Mouse (Mus musculus): ENCODE data around the gene Syna.

DNA sequence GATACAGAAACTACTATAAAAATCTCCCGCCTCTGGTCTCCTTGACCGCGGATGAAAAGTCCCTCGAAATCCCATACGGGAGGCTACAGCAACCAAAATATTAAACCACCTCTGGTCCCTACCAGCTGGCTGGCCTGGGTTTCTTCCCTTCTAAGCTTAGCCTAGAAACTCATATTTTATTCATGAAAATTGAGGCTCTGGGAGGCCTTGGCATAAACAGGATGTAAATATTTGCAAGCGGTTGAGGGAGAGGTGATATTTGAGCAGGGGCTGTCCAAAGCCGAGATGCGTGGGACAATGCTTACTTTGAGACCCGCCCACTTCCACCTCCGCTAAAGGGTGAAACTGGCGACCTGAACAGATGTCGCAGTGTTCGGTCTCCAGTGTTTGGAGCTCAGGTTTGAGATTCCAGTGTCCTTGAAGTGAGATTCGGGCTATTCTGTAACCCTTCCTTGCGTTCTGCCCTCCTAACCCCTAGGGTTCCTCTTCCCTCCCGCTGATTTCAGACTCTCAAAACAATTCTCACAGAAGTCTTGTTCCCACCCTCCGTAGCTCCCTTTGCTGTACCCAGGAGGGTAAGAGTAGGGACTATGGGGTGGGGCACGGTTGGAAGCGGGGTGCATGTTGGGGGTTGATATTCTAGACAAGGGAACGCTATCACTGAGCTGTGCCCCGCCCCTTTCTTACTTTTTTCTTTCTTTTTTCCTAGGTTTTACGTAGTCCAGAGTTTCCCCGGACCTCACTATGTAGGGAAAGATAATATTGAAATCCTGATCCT is 11.9 kb upstream of the Syna start:
- TF ChIP-seq POLR2A (IDR thresholded peaks at IDR 0.05; ENCODE audit: borderline replicate concordance, low read depth, low read length) (no peak), CTCF (IDR thresholded peaks at IDR 0.05; ENCODE audit: low read depth, low read length) (no peak)

All from bone marrow macrophage, adult 2 months (primary cell).